Mouse (Mus musculus): ENCODE measurements around the gene Nfe2. TPM values are rescaled to one million over a fixed set of nuclear protein-coding genes. Genes with fewer than 3 reads are reported as not detected.

Nfe2 gene
- polyA plus RNA-seq (2015; fragmentation: Nextera tagmentation; extraction: Ambion mirVana), result 2.0 and 2.3 TPM in 2 replicates

GRCm38 (mm10) chr15:103257790-103258728 is at the start of gene Nfe2:
Nfe2 (minus strand) TSS chr15:103258403.
- Histone ChIP-seq H3K27ac (replicated peaks) (no peak within 1 kb of the TSS), H3K9ac (no peak within 1 kb of the TSS)
- 15% methylated on average over 15 of the region's 15 CpGs for WGBS

GRCm38 (mm10) chr15:103307125-103307524 is 48.9 kb upstream of the Nfe2 start:
- H3K4me2 ChIP-seq (replicated peaks), result peak overlapping the region; percentile 29
- no peak for ATAC-seq (ENCODE audit: insufficient number of reproducible peaks, low FRiP score, low TSS enrichment, low read depth)
- 0 out of 2 replicates have a peak, but pooled peaks cover 6% of the 10 kb centered on the region for H3K27me3 ChIP-seq
- peaks cover 47% of the 10 kb centered on the region for H3K4me1 ChIP-seq
- no peaks in the 10 kb centered on the region for H3K9me3 ChIP-seq (replicated peaks)
- under 1% methylated on average over 7 of the region's 7 CpGs for WGBS
- 0 out of 2 replicates have a peak overlapping the region, but pooled peaks have one; percentile 4 for H3K27ac ChIP-seq (replicated peaks)
- H3K9ac ChIP-seq, result no peak overlapping the region
- H3K4me3 ChIP-seq (replicated peaks), result no peak overlapping the region
- H3K36me3 ChIP-seq, result no peaks in the 10 kb centered on the region

More at GRCm38 (mm10) chr15:103257790-103258728, at the start of gene Nfe2:
- peak within 1 kb of the TSS; percentile 39 for H3K4me2 ChIP-seq (replicated peaks)
- no peaks in the 10 kb centered on the region for H3K9me3 ChIP-seq (replicated peaks)
- peak; percentile 73 for ATAC-seq (ENCODE audit: insufficient number of reproducible peaks, low FRiP score, low TSS enrichment, low read depth)
- peaks cover 2% of the 10 kb centered on the region; the same call in 1 of the 2 replicates for H3K27me3 ChIP-seq
- H3K4me3 ChIP-seq (replicated peaks), result no peak within 1 kb of the TSS
- no peaks in the 10 kb centered on the region for H3K36me3 ChIP-seq
- H3K4me1 ChIP-seq, result peaks cover 23% of the 10 kb centered on the region

GRCm38 (mm10) chr15:103305792-103306645 is 47.8 kb upstream of the Nfe2 start:
- H3K9me3 ChIP-seq (replicated peaks), result no peaks in the 10 kb centered on the region
- WGBS, result 30% methylated on average over 8 of the region's 8 CpGs
- H3K9ac ChIP-seq, result peak overlapping the region; percentile 50
- ATAC-seq (ENCODE audit: insufficient number of reproducible peaks, low FRiP score, low TSS enrichment, low read depth), result no peak
- no peaks in the 10 kb centered on the region for H3K36me3 ChIP-seq
- H3K27me3 ChIP-seq, result 0 out of 2 replicates have a peak, but pooled peaks cover 6% of the 10 kb centered on the region
- peak overlapping the region; percentile 73 for H3K4me2 ChIP-seq (replicated peaks)
- peak overlapping the region; percentile 52 for H3K4me3 ChIP-seq (replicated peaks)
- peaks cover 57% of the 10 kb centered on the region for H3K4me1 ChIP-seq
- peak overlapping the region; percentile 96 for H3K27ac ChIP-seq (replicated peaks)

GRCm38 (mm10) chr15:103305070-103305678 is 47.0 kb upstream of the Nfe2 start:
- Histone ChIP-seq H3K27me3 (0 out of 2 replicates have a peak, but pooled peaks cover 6% of the 10 kb centered on the region), H3K4me2 (replicated peaks) (peak overlapping the region; percentile 73), H3K9ac (peak overlapping the region; percentile 50), H3K9me3 (replicated peaks) (no peaks in the 10 kb centered on the region), H3K36me3 (no peaks in the 10 kb centered on the region), H3K4me3 (replicated peaks) (peak overlapping the region; percentile 52), H3K4me1 (peaks cover 65% of the 10 kb centered on the region), H3K27ac (replicated peaks) (peak overlapping the region; percentile 96)
- peak; percentile 93 for ATAC-seq (ENCODE audit: insufficient number of reproducible peaks, low FRiP score, low TSS enrichment, low read depth)
- under 1% methylated on average over 71 of the region's 71 CpGs for WGBS

- ATAC-seq (ENCODE audit: insufficient number of reproducible peaks, low FRiP score, low TSS enrichment, low read depth), result no peak
- H3K27me3 ChIP-seq, result 0 out of 2 replicates have a peak, but pooled peaks cover 6% of the 10 kb centered on the region
- WGBS, result 1% methylated on average over 9 of the region's 9 CpGs
These were observed 46.4 kb upstream of the Nfe2 start for GRCm38 (mm10) chr15:103304616-103304969.

GRCm38 (mm10) chr15:103303916-103304615 is 45.9 kb upstream of the Nfe2 start:
- 0 out of 2 replicates have a peak, but pooled peaks cover 4% of the 10 kb centered on the region for H3K27me3 ChIP-seq
- WGBS, result 9% methylated on average over 8 of the region's 8 CpGs
- H3K4me1 ChIP-seq, result peaks cover 76% of the 10 kb centered on the region
- H3K4me3 ChIP-seq (replicated peaks), result peak overlapping the region; percentile 52
- H3K9me3 ChIP-seq (replicated peaks), result no peaks in the 10 kb centered on the region
- no peak for ATAC-seq (ENCODE audit: insufficient number of reproducible peaks, low FRiP score, low TSS enrichment, low read depth)
- H3K27ac ChIP-seq (replicated peaks), result peak overlapping the region; percentile 95
- no peak overlapping the region for H3K9ac ChIP-seq
- peaks cover 3% of the 10 kb centered on the region; the same call in 1 of the 2 replicates for H3K36me3 ChIP-seq
- H3K4me2 ChIP-seq (replicated peaks), result peak overlapping the region; percentile 73

More at GRCm38 (mm10) chr15:103304616-103304969, 46.4 kb upstream of the Nfe2 start:
- peak overlapping the region; percentile 33 for H3K9ac ChIP-seq
- H3K36me3 ChIP-seq, result no peaks in the 10 kb centered on the region
- H3K4me1 ChIP-seq, result peaks cover 71% of the 10 kb centered on the region
- H3K4me2 ChIP-seq (replicated peaks), result peak overlapping the region; percentile 73
- H3K9me3 ChIP-seq (replicated peaks), result no peaks in the 10 kb centered on the region
- H3K4me3 ChIP-seq (replicated peaks), result peak overlapping the region; percentile 52
- peak overlapping the region; percentile 95 for H3K27ac ChIP-seq (replicated peaks)

- 33% methylated on average over 6 of the region's 6 CpGs for WGBS
- Histone ChIP-seq H3K9me3 (replicated peaks) (no peaks in the 10 kb centered on the region), H3K4me3 (replicated peaks) (no peak overlapping the region), H3K4me2 (replicated peaks) (no peak overlapping the region), H3K27me3 (no peaks in the 10 kb centered on the region), H3K4me1 (peaks cover 87% of the 10 kb centered on the region), H3K9ac (0 out of 2 replicates have a peak overlapping the region, but pooled peaks have one; percentile 15), H3K36me3 (peaks cover 8% of the 10 kb centered on the region; the same call in 1 of the 2 replicates), H3K27ac (replicated peaks) (peak overlapping the region; percentile 95)
- no peak for ATAC-seq (ENCODE audit: insufficient number of reproducible peaks, low FRiP score, low TSS enrichment, low read depth)
These were observed 44.3 kb upstream of the Nfe2 start for GRCm38 (mm10) chr15:103302341-103303021.

- Histone ChIP-seq H3K4me3 (replicated peaks) (no peak overlapping the region), H3K36me3 (peaks cover 14% of the 10 kb centered on the region; the same call in 1 of the 2 replicates), H3K27ac (replicated peaks) (peak overlapping the region; percentile 95), H3K9me3 (replicated peaks) (no peaks in the 10 kb centered on the region), H3K4me1 (peaks cover 85% of the 10 kb centered on the region), H3K9ac (0 out of 2 replicates have a peak overlapping the region, but pooled peaks have one; percentile 15), H3K4me2 (replicated peaks) (no peak overlapping the region), H3K27me3 (no peaks in the 10 kb centered on the region)
- no peak for ATAC-seq (ENCODE audit: insufficient number of reproducible peaks, low FRiP score, low TSS enrichment, low read depth)
- WGBS, result 38% methylated on average over 5 of the region's 5 CpGs
These were observed 43.5 kb upstream of the Nfe2 start for GRCm38 (mm10) chr15:103301547-103302340.

- WGBS, result 8% methylated on average over 2 of the region's 2 CpGs
- Histone ChIP-seq H3K36me3 (peaks cover 18% of the 10 kb centered on the region; the same call in 1 of the 2 replicates), H3K4me3 (replicated peaks) (no peak overlapping the region), H3K9ac (no peak overlapping the region), H3K9me3 (replicated peaks) (no peaks in the 10 kb centered on the region), H3K27ac (replicated peaks) (peak overlapping the region; percentile 95), H3K4me1 (peaks cover 85% of the 10 kb centered on the region), H3K4me2 (replicated peaks) (peak overlapping the region; percentile 38), H3K27me3 (no peaks in the 10 kb centered on the region)
- peak; percentile 69 for ATAC-seq (ENCODE audit: insufficient number of reproducible peaks, low FRiP score, low TSS enrichment, low read depth)
These were observed 42.8 kb upstream of the Nfe2 start for GRCm38 (mm10) chr15:103301046-103301445.

Measured in embryonic facial prominence, embryonic 15.5 days (tissue).